Mouse (Mus musculus): ENCODE measurements at regions not wholly inside any gene's neighbourhood (a gene's known extent, or its start where the extent isn't known, plus 50 kb on each side); places are given as distances from the start of the nearest gene placed in this dataset.

- ATAC-seq, result no peak
- H3K27ac ChIP-seq (ENCODE audit: low read depth), result no peak overlapping the region
- no peak overlapping the region for H3K4me2 ChIP-seq (ENCODE audit: low read depth, low read length)
- H3K4me1 ChIP-seq (ENCODE audit: insufficient read depth), result no peaks in the 10 kb centered on the region
- H3K4me3 ChIP-seq (ENCODE audit: low read depth, low read length), result no peak overlapping the region
- H3K27me3 ChIP-seq (ENCODE audit: insufficient read depth, low read length), result no peaks in the 10 kb centered on the region
- H3K9me3 ChIP-seq (ENCODE audit: low read length), result no peaks in the 10 kb centered on the region
- TF ChIP-seq EP300 (IDR thresholded peaks at IDR 0.05; ENCODE audit: low read depth) (no peak), CTCF (IDR thresholded peaks at IDR 0.05; ENCODE audit: low read depth) (no peak)
- 71% methylated on average over 7 of the region's 7 CpGs for WGBS (ENCODE audit: insufficient replicate concordance)
- H3K36me3 ChIP-seq (replicated peaks; ENCODE audit: insufficient read depth, low read length), result no peaks in the 10 kb centered on the region
- no peak for DNase-seq
- no peak overlapping the region for H3K9ac ChIP-seq (replicated peaks)
Measured at GRCm38 (mm10) chr13:101895161-101895560, 127.1 kb upstream of the Pik3r1 start.

GRCm38 (mm10) chr13:101895686-101896085, 127.7 kb upstream of the Pik3r1 start:
- Histone ChIP-seq H3K9me3 (ENCODE audit: low read length) (no peaks in the 10 kb centered on the region), H3K36me3 (replicated peaks; ENCODE audit: insufficient read depth, low read length) (no peaks in the 10 kb centered on the region), H3K4me3 (ENCODE audit: low read depth, low read length) (no peak overlapping the region), H3K9ac (replicated peaks) (no peak overlapping the region), H3K4me2 (ENCODE audit: low read depth, low read length) (no peak overlapping the region), H3K27ac (ENCODE audit: low read depth) (no peak overlapping the region), H3K4me1 (ENCODE audit: insufficient read depth) (no peaks in the 10 kb centered on the region), H3K27me3 (ENCODE audit: insufficient read depth, low read length) (no peaks in the 10 kb centered on the region)
- ATAC-seq (no peak), DNase-seq (no peak)
- TF ChIP-seq CTCF (IDR thresholded peaks at IDR 0.05; ENCODE audit: low read depth) (no peak), EP300 (IDR thresholded peaks at IDR 0.05; ENCODE audit: low read depth) (no peak)
- 79% methylated on average over 4 of the region's 4 CpGs for whole genome bisulfite sequencing (ENCODE audit: insufficient replicate concordance)

- Histone ChIP-seq H3K27me3 (ENCODE audit: insufficient read depth, low read length) (no peaks in the 10 kb centered on the region), H3K9me3 (ENCODE audit: low read length) (no peaks in the 10 kb centered on the region), H3K9ac (replicated peaks) (no peak overlapping the region), H3K4me3 (ENCODE audit: low read depth, low read length) (no peak overlapping the region), H3K27ac (ENCODE audit: low read depth) (no peak overlapping the region), H3K4me1 (ENCODE audit: insufficient read depth) (no peaks in the 10 kb centered on the region), H3K36me3 (replicated peaks; ENCODE audit: insufficient read depth, low read length) (no peaks in the 10 kb centered on the region), H3K4me2 (ENCODE audit: low read depth, low read length) (no peak overlapping the region)
- ATAC-seq (no peak), DNase-seq (no peak)
- no peak for TF ChIP-seq CTCF (IDR thresholded peaks at IDR 0.05; ENCODE audit: low read depth)
- TF ChIP-seq EP300 (IDR thresholded peaks at IDR 0.05; ENCODE audit: low read depth), result no peak
- 88% methylated on average over 4 of the region's 4 CpGs for WGBS (ENCODE audit: insufficient replicate concordance)
Measured at GRCm38 (mm10) chr13:101896946-101897345, 128.9 kb upstream of the Pik3r1 start.

GRCm38 (mm10) chr13:101902213-101902612, 134.2 kb upstream of the Pik3r1 start:
- ATAC-seq (no peak), DNase-seq (no peak)
- Histone ChIP-seq H3K9ac (replicated peaks) (no peak overlapping the region), H3K9me3 (ENCODE audit: low read length) (no peaks in the 10 kb centered on the region; the same call in 1 of the 2 replicates), H3K27ac (ENCODE audit: low read depth) (no peak overlapping the region), H3K27me3 (ENCODE audit: insufficient read depth, low read length) (no peaks in the 10 kb centered on the region), H3K4me3 (ENCODE audit: low read depth, low read length) (no peak overlapping the region), H3K36me3 (replicated peaks; ENCODE audit: insufficient read depth, low read length) (no peaks in the 10 kb centered on the region), H3K4me2 (ENCODE audit: low read depth, low read length) (no peak overlapping the region), H3K4me1 (ENCODE audit: insufficient read depth) (no peaks in the 10 kb centered on the region)
- WGBS (ENCODE audit: insufficient replicate concordance), result 80% methylated on average over 7 of the region's 7 CpGs
- TF ChIP-seq CTCF (IDR thresholded peaks at IDR 0.05; ENCODE audit: low read depth), result no peak
- TF ChIP-seq EP300 (IDR thresholded peaks at IDR 0.05; ENCODE audit: low read depth), result no peak

- H3K9ac ChIP-seq (replicated peaks), result no peak overlapping the region
- ATAC-seq, result no peak
Measured at GRCm38 (mm10) chr13:101905909-101906676, 138.1 kb upstream of the Pik3r1 start.

GRCm38 (mm10) chr13:101909026-101909425, 141.0 kb upstream of the Pik3r1 start:
- Histone ChIP-seq H3K36me3 (replicated peaks; ENCODE audit: insufficient read depth, low read length) (no peaks in the 10 kb centered on the region), H3K9me3 (ENCODE audit: low read length) (no peaks in the 10 kb centered on the region; the same call in 1 of the 2 replicates), H3K4me3 (ENCODE audit: low read depth, low read length) (no peak overlapping the region), H3K9ac (replicated peaks) (no peak overlapping the region), H3K27me3 (ENCODE audit: insufficient read depth, low read length) (no peaks in the 10 kb centered on the region), H3K27ac (ENCODE audit: low read depth) (no peak overlapping the region), H3K4me1 (ENCODE audit: insufficient read depth) (peaks cover under 1% of the 10 kb centered on the region; the same call in 1 of the 2 replicates), H3K4me2 (ENCODE audit: low read depth, low read length) (no peak overlapping the region)
- DNase-seq (peak; percentile 18), ATAC-seq (peak; percentile 54)
- WGBS (ENCODE audit: insufficient replicate concordance), result 52% methylated on average over 5 of the region's 5 CpGs
- TF ChIP-seq CTCF (IDR thresholded peaks at IDR 0.05; ENCODE audit: low read depth) (no peak), EP300 (IDR thresholded peaks at IDR 0.05; ENCODE audit: low read depth) (no peak)

More at GRCm38 (mm10) chr13:101905909-101906676, 138.1 kb upstream of the Pik3r1 start:
- Histone ChIP-seq H3K4me1 (ENCODE audit: insufficient read depth) (no peaks in the 10 kb centered on the region), H3K27me3 (ENCODE audit: insufficient read depth, low read length) (no peaks in the 10 kb centered on the region), H3K4me2 (ENCODE audit: low read depth, low read length) (no peak overlapping the region), H3K27ac (ENCODE audit: low read depth) (no peak overlapping the region), H3K9me3 (ENCODE audit: low read length) (no peaks in the 10 kb centered on the region; the same call in 1 of the 2 replicates), H3K4me3 (ENCODE audit: low read depth, low read length) (no peak overlapping the region), H3K36me3 (replicated peaks; ENCODE audit: insufficient read depth, low read length) (no peaks in the 10 kb centered on the region)
- 85% methylated on average over 7 of the region's 7 CpGs for whole genome bisulfite sequencing (ENCODE audit: insufficient replicate concordance)
- TF ChIP-seq CTCF (IDR thresholded peaks at IDR 0.05; ENCODE audit: low read depth), result no peak
- TF ChIP-seq EP300 (IDR thresholded peaks at IDR 0.05; ENCODE audit: low read depth), result no peak
- DNase-seq, result no peak

Data from liver, postnatal 0 days (tissue).